Mouse (Mus musculus) thymus, postnatal 0 days (tissue): ENCODE data around the gene Rundc1. TPM values are rescaled to one million over a fixed set of nuclear protein-coding genes. Genes with fewer than 3 reads are reported as not detected.

ENCODE experiments used
- microRNA-seq: library from miRNA; unstranded; fragments of <30 nt; microRNA quantifications from one replicate; pipeline ENCODE4, GENCODE M21; 2016; ENCODE audit warnings: borderline number of aligned reads
- polyA plus RNA-seq: library from polyadenylated mRNA; unstranded; fragments of >200 nt; fragmentation: Nextera tagmentation; extraction: Ambion mirVana; gene quantifications from 2 replicates; pipeline ENCODE4 v1.2.1, GENCODE M21; 2015

Gene Rundc1
- polyA plus RNA-seq, 1 experiment from 2014 or later: 16.1 TPM

Small RNA genes within 50 kb of the gene (microRNA-seq; reads per million reads assigned to microRNA genes)
- not detected for gene Mir6929

Other genes with a start within 250 kb of the Rundc1 start
- 1.7 and 1.8 TPM in 2 replicates for gene Ccr10, start 249.6 kb upstream of the Rundc1 start, polyA plus RNA-seq
- gene Ezh1, start 198.6 kb upstream of the Rundc1 start, polyA plus RNA-seq: 13.7 and 13.8 TPM in 2 replicates
- gene Ramp2, start 179.1 kb upstream of the Rundc1 start, polyA plus RNA-seq: 29.6 and 30.8 TPM in 2 replicates
- gene Vps25, start 171.4 kb upstream of the Rundc1 start, polyA plus RNA-seq: 132 and 149 TPM in 2 replicates
- 1.4 and 2.1 TPM in 2 replicates for gene Wnk4, start 164.5 kb upstream of the Rundc1 start, polyA plus RNA-seq
- 1.3 and 1.9 TPM in 2 replicates for gene Cntd1, start 146.1 kb upstream of the Rundc1 start, polyA plus RNA-seq
- 164 and 179 TPM in 2 replicates for gene Coa3, start 146.0 kb upstream of the Rundc1 start, polyA plus RNA-seq
- gene Becn1, start 122.8 kb upstream of the Rundc1 start, polyA plus RNA-seq: 182 and 191 TPM in 2 replicates
- gene Psme3, start 108.9 kb upstream of the Rundc1 start, polyA plus RNA-seq: 123 and 135 TPM in 2 replicates
- 0.76 and 1.0 TPM in 2 replicates for gene Aoc2, start 100.0 kb upstream of the Rundc1 start, polyA plus RNA-seq
- 0.69 and 0.78 TPM in 2 replicates for gene Aoc3, start 94.5 kb upstream of the Rundc1 start, polyA plus RNA-seq
- gene G6pc, start 57.5 kb upstream of the Rundc1 start, polyA plus RNA-seq: 0.07 and 0.17 TPM in 2 replicates
- 67.6 and 70.6 TPM in 2 replicates for gene Aarsd1, start 7.5 kb upstream of the Rundc1 start, polyA plus RNA-seq
- 1.5 and 2.2 TPM in 2 replicates for gene Gm27029, start 289 bp upstream of the Rundc1 start, polyA plus RNA-seq
- 1.8 TPM in 2 replicates for gene Ptges3l, start 248 bp downstream of the Rundc1 start, polyA plus RNA-seq
- gene Rpl27, start 17.2 kb downstream of the Rundc1 start, polyA plus RNA-seq: 550 and 596 TPM in 2 replicates
- 86.4 and 87.4 TPM in 2 replicates for gene Ifi35, start 23.3 kb downstream of the Rundc1 start, polyA plus RNA-seq
- 3.7 and 4.6 TPM in 2 replicates for gene Rnd2, start 39.9 kb downstream of the Rundc1 start, polyA plus RNA-seq
- 24.7 and 25.3 TPM in 2 replicates for gene Vat1, start 41.1 kb downstream of the Rundc1 start, polyA plus RNA-seq
- gene Brca1, start 126.9 kb downstream of the Rundc1 start, polyA plus RNA-seq: 9.1 and 9.8 TPM in 2 replicates
- gene Nbr1, start 127.1 kb downstream of the Rundc1 start, polyA plus RNA-seq: 39.8 and 40.2 TPM in 2 replicates
- gene Tmem106a, start 157.2 kb downstream of the Rundc1 start, polyA plus RNA-seq: 7.9 and 9.2 TPM in 2 replicates
- gene Gm11634, start 174.2 kb downstream of the Rundc1 start, polyA plus RNA-seq: not detected in 2 replicates
- 44.5 and 46.0 TPM in 2 replicates for gene Rdm1, start 202.1 kb downstream of the Rundc1 start, polyA plus RNA-seq
- gene Arl4d, start 240.5 kb downstream of the Rundc1 start, polyA plus RNA-seq: 3.0 and 3.1 TPM in 2 replicates